Mouse (Mus musculus): ENCODE results near the gene Gm20388. TPM values are rescaled to one million over a fixed set of nuclear protein-coding genes. Genes with fewer than 3 reads are reported as not detected.

The Gm20388 gene
- polyA plus RNA-seq, 1 experiment, result 23.9 TPM

GRCm38 (mm10) chr8:122752111-122752721 is 2841.6 kb downstream of the Gm20388 start:
- Histone ChIP-seq H3K27ac (ENCODE audit: insufficient read depth, low read length) (peak overlapping the region; percentile 68), H3K4me1 (ENCODE audit: control insufficient read depth, insufficient read depth, low read length) (no peaks in the 10 kb centered on the region), H3K4me3 (ENCODE audit: insufficient read depth, low read length) (peak overlapping the region; percentile 93)
- no peak for TF ChIP-seq CTCF (IDR thresholded peaks at IDR 0.05; ENCODE audit: extremely low read depth, insufficient read depth, low read length)
- TF ChIP-seq POLR2A (IDR thresholded peaks at IDR 0.05; ENCODE audit: extremely low read depth, insufficient read depth, low read length), result peak; percentile 68

GRCm38 (mm10) chr8:122758597-122758996 is 2848.0 kb downstream of the Gm20388 start:
- Histone ChIP-seq H3K4me3 (ENCODE audit: insufficient read depth, low read length) (no peak overlapping the region), H3K4me1 (ENCODE audit: control insufficient read depth, insufficient read depth, low read length) (no peaks in the 10 kb centered on the region), H3K27ac (ENCODE audit: insufficient read depth, low read length) (no peak overlapping the region)
- TF ChIP-seq CTCF (IDR thresholded peaks at IDR 0.05; ENCODE audit: extremely low read depth, insufficient read depth, low read length), result no peak
- no peak for TF ChIP-seq POLR2A (IDR thresholded peaks at IDR 0.05; ENCODE audit: extremely low read depth, insufficient read depth, low read length)

DNA sequence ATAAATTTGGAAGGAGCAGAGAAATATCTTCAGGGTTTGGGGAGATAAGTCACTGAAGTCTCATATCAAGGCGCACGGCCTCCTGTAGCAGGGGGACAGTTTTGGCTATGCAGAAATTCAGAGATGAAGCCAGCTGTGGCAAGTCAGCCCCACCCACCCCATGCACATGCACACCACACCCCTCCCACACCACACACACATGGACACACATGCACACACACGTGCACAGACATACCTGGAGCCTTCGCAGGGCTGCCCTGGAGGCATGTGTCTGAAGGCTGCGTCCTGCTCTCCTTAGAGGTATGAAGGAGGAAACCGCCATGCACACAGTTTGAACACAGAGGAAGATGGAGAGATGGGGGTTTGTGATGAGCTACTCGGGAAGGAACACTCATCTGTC is 2849.5 kb downstream of the Gm20388 start:
- no peak for TF ChIP-seq POLR2A (IDR thresholded peaks at IDR 0.05; ENCODE audit: extremely low read depth, insufficient read depth, low read length)
- TF ChIP-seq CTCF (IDR thresholded peaks at IDR 0.05; ENCODE audit: extremely low read depth, insufficient read depth, low read length), result no peak
- H3K27ac ChIP-seq (ENCODE audit: insufficient read depth, low read length), result no peak overlapping the region
- H3K4me3 ChIP-seq (ENCODE audit: insufficient read depth, low read length), result no peak overlapping the region
- no peaks in the 10 kb centered on the region for H3K4me1 ChIP-seq (ENCODE audit: control insufficient read depth, insufficient read depth, low read length)

DNA sequence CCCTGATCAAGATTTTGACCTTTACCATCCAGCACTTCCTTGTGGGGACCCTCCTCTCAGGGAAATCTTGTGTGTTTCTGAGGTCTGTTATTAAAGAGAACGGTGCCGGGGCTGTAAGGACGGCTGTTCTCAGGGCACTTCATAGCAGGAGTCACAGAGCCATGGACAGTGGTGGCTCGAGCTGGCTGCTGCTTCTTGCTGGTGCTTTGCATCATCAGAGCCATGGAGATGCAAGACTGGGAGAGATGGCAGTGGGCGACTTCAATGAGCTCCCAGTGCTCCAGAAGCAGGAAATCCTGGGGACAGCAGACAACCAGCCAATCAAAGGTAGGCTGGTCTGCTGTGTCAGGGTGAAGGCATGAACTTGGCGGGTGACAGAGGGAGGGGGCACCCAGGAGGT is 2850.5 kb downstream of the Gm20388 start:
- TF ChIP-seq CTCF (IDR thresholded peaks at IDR 0.05; ENCODE audit: extremely low read depth, insufficient read depth, low read length) (no peak), POLR2A (IDR thresholded peaks at IDR 0.05; ENCODE audit: extremely low read depth, insufficient read depth, low read length) (no peak)

GRCm38 (mm10) chr8:122762731-122763266 is 2852.2 kb downstream of the Gm20388 start:
- TF ChIP-seq POLR2A (IDR thresholded peaks at IDR 0.05; ENCODE audit: extremely low read depth, insufficient read depth, low read length) (no peak), CTCF (IDR thresholded peaks at IDR 0.05; ENCODE audit: extremely low read depth, insufficient read depth, low read length) (no peak)
- H3K4me3 ChIP-seq (ENCODE audit: insufficient read depth, low read length), result no peak overlapping the region
- H3K4me1 ChIP-seq (ENCODE audit: control insufficient read depth, insufficient read depth, low read length), result no peaks in the 10 kb centered on the region
- H3K27ac ChIP-seq (ENCODE audit: insufficient read depth, low read length), result no peak overlapping the region

More for the DNA sequence above, 2850.5 kb downstream of the Gm20388 start:
- no peak overlapping the region for H3K4me3 ChIP-seq (ENCODE audit: insufficient read depth, low read length)
- no peak overlapping the region for H3K27ac ChIP-seq (ENCODE audit: insufficient read depth, low read length)
- no peaks in the 10 kb centered on the region for H3K4me1 ChIP-seq (ENCODE audit: control insufficient read depth, insufficient read depth, low read length)

- TF ChIP-seq POLR2A (IDR thresholded peaks at IDR 0.05; ENCODE audit: extremely low read depth, insufficient read depth, low read length) (no peak), CTCF (IDR thresholded peaks at IDR 0.05; ENCODE audit: extremely low read depth, insufficient read depth, low read length) (no peak)
- H3K27ac ChIP-seq (ENCODE audit: insufficient read depth, low read length), result no peak overlapping the region
- H3K4me3 ChIP-seq (ENCODE audit: insufficient read depth, low read length), result no peak overlapping the region
- H3K4me1 ChIP-seq (ENCODE audit: control insufficient read depth, insufficient read depth, low read length), result no peaks in the 10 kb centered on the region
Measured at GRCm38 (mm10) chr8:122763267-122763738, 2852.7 kb downstream of the Gm20388 start.

GRCm38 (mm10) chr8:122764790-122765474 is 2854.3 kb downstream of the Gm20388 start:
- TF ChIP-seq POLR2A (IDR thresholded peaks at IDR 0.05; ENCODE audit: extremely low read depth, insufficient read depth, low read length) (no peak), CTCF (IDR thresholded peaks at IDR 0.05; ENCODE audit: extremely low read depth, insufficient read depth, low read length) (no peak)
- Histone ChIP-seq H3K27ac (ENCODE audit: insufficient read depth, low read length) (no peak overlapping the region), H3K4me1 (ENCODE audit: control insufficient read depth, insufficient read depth, low read length) (peaks cover 6% of the 10 kb centered on the region), H3K4me3 (ENCODE audit: insufficient read depth, low read length) (no peak overlapping the region)

DNA sequence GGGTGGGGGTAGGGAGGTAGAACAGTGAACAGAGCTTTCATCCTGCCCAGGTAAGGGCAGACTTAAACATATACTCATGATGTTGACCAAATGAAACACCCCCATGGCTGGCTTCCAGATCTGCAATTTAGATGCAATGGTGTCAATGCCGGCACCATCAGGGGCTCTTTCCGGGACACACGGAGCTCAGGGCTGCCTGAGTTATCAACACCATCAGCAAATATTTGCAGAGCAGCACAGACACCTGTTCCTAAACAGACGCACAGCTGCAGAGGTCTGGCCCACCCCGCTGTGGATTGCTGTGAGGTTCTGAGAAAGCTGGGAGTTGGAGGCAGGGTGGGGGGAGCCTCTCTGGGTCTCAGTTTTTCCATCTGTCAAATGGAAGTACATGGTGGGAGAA is 2855.5 kb downstream of the Gm20388 start:
- H3K27ac ChIP-seq (ENCODE audit: insufficient read depth, low read length), result no peak overlapping the region
- TF ChIP-seq CTCF (IDR thresholded peaks at IDR 0.05; ENCODE audit: extremely low read depth, insufficient read depth, low read length) (no peak), POLR2A (IDR thresholded peaks at IDR 0.05; ENCODE audit: extremely low read depth, insufficient read depth, low read length) (no peak)
- H3K4me1 ChIP-seq (ENCODE audit: control insufficient read depth, insufficient read depth, low read length), result peaks cover 8% of the 10 kb centered on the region

DNA sequence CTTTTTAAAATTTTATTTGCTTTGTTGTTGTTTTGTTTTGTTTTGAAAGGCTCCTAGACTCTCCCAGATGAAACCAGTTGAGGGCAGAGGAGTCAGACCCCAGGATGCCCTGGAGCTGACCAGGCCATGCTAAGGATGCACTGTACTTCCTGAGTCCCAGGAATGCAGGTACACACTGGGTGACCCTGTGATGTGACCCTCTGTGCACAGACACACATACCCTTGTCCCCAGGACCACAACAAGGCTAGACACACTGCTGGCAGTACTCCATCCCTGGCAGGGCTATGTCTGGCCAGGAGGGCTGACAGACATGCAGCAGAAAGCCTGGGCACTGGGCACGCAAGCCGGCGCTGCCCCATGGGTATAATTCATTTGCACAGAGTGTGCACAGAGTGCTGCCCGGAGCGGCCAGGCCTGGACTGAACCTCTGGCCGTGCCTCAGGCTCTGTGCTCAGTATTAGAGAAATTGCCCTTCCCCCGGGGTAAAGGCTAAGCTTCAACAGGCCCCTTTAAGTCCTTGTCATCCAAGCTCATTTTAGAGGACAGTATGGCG is 2856.1 kb downstream of the Gm20388 start:
- Histone ChIP-seq H3K4me3 (ENCODE audit: insufficient read depth, low read length) (no peak overlapping the region), H3K4me1 (ENCODE audit: control insufficient read depth, insufficient read depth, low read length) (peaks cover 8% of the 10 kb centered on the region), H3K27ac (ENCODE audit: insufficient read depth, low read length) (no peak overlapping the region)
- TF ChIP-seq POLR2A (IDR thresholded peaks at IDR 0.05; ENCODE audit: extremely low read depth, insufficient read depth, low read length), result no peak
- TF ChIP-seq CTCF (IDR thresholded peaks at IDR 0.05; ENCODE audit: extremely low read depth, insufficient read depth, low read length), result no peak

More for the DNA sequence above, 2855.5 kb downstream of the Gm20388 start:
- H3K4me3 ChIP-seq (ENCODE audit: insufficient read depth, low read length), result no peak overlapping the region

Data from cortical plate, adult 2 months (tissue).